Mouse (Mus musculus): ENCODE data around the gene Xntrpc. TPM values are rescaled to one million over a fixed set of nuclear protein-coding genes. Genes with fewer than 3 reads are reported as not detected.
"Not testable (repeated sequence)": the region's sequence is repeated elsewhere in the genome, so short reads cannot be mapped to it uniquely, and the experiment has no call there.

Xntrpc gene
- total RNA-seq, 1 experiment, result 0.76 TPM

DNA sequence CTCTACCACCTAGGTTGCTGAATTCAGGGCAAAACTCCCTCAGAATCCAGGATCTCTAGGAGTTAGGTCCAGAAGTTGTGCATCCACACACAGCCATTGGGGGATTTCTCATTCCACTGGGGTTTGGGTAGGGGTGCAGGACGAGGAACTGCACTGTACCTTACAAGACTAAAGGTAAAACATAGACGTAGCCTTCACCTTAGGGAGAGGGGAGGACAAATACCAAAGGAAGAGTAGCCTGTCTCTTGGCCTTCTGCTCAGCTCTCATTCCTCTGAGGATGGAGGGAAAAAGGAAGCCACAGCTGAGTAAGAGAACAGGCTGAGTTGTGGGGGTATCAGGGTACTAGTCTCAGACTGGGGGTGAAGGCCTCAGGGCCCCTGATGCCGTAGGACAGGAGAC, 46.9 kb upstream of the Xntrpc start, which contains the start of gene Il18bp:
Gene Il18bp, minus strand, starts transcription at position 101 of the 400 bp plus-strand sequence.
- TF ChIP-seq HCFC1 (IDR thresholded peaks at IDR 0.05; ENCODE audit: borderline replicate concordance, insufficient read depth, low read length) (no peak), CHD2 (IDR thresholded peaks at IDR 0.05; ENCODE audit: low read depth, low read length) (no peak), ZC3H11A (IDR thresholded peaks at IDR 0.05; ENCODE audit: borderline replicate concordance, low read depth, low read length) (no peak), MAFK (IDR thresholded peaks at IDR 0.05; ENCODE audit: insufficient read depth, low read depth, low read length) (no peak), ZNF384 (IDR thresholded peaks at IDR 0.05; ENCODE audit: low read depth, low read length) (no peak)
- H3K9me3 ChIP-seq (ENCODE audit: control insufficient read depth, insufficient read depth, low read depth, low read length), result no peaks in the 10 kb centered on the region
- H3K4me1 ChIP-seq (ENCODE audit: control insufficient read depth in 2 of 2, insufficient read depth in 2 of 2, low read length in 2 of 2, poor library complexity in 1 of 2), result peaks cover 5 to 9% of the 10 kb centered on the region in 2 experiments; a peak in 3 of 4 replicates
- H3K9ac ChIP-seq (ENCODE audit: insufficient read depth, low read depth, low read length, poor library complexity, severe bottlenecking), result no peak within 1 kb of the TSS
- no peak within 1 kb of the TSS for H3K4me3 ChIP-seq (ENCODE audit: insufficient read depth in 1 of 2, low read depth in 1 of 2, low read length in 2 of 2, poor library complexity in 1 of 2, severe bottlenecking in 1 of 2)
- peaks cover 54% of the 10 kb centered on the region for H3K36me3 ChIP-seq (ENCODE audit: control insufficient read depth, insufficient read depth, low read length, poor library complexity, severe bottlenecking)
- DNase-seq (ENCODE audit: low read depth, low spot score), result no peak
- no peak within 1 kb of the TSS for H3K27ac ChIP-seq (ENCODE audit: insufficient read depth, low read depth, low read length, poor library complexity, severe bottlenecking)
- in situ Hi-C loops (cut with MboI; ENCODE audit: low sequenced_read_pairs in 2 of 2, unreplicated experiment in 2 of 2), result no loop called here

GRCm38 (mm10) chr7:102019362-102019761, 46.2 kb upstream of the Xntrpc start:
- Histone ChIP-seq H3K9ac (ENCODE audit: insufficient read depth, low read depth, low read length, poor library complexity, severe bottlenecking) (no peak overlapping the region), H3K9me3 (ENCODE audit: control insufficient read depth, insufficient read depth, low read depth, low read length) (no peaks in the 10 kb centered on the region), H3K4me3 (ENCODE audit: insufficient read depth in 1 of 2, low read depth in 1 of 2, low read length in 2 of 2, poor library complexity in 1 of 2, severe bottlenecking in 1 of 2) (no peak overlapping the region), H3K36me3 (ENCODE audit: control insufficient read depth, insufficient read depth, low read length, poor library complexity, severe bottlenecking) (peaks cover 50% of the 10 kb centered on the region), H3K4me1 (ENCODE audit: control insufficient read depth in 2 of 2, insufficient read depth in 2 of 2, low read length in 2 of 2, poor library complexity in 1 of 2) (peaks cover 5 to 9% of the 10 kb centered on the region in 2 experiments; a peak in 3 of 4 replicates), H3K27ac (ENCODE audit: insufficient read depth, low read depth, low read length, poor library complexity, severe bottlenecking) (no peak overlapping the region)
- TF ChIP-seq ZC3H11A (IDR thresholded peaks at IDR 0.05; ENCODE audit: borderline replicate concordance, low read depth, low read length), result no peak
- no peak for TF ChIP-seq MAFK (IDR thresholded peaks at IDR 0.05; ENCODE audit: insufficient read depth, low read depth, low read length)
- TF ChIP-seq CHD2 (IDR thresholded peaks at IDR 0.05; ENCODE audit: low read depth, low read length), result no peak
- no peak for TF ChIP-seq ZNF384 (IDR thresholded peaks at IDR 0.05; ENCODE audit: low read depth, low read length)
- TF ChIP-seq HCFC1 (IDR thresholded peaks at IDR 0.05; ENCODE audit: borderline replicate concordance, insufficient read depth, low read length), result no peak
- in situ Hi-C loops (cut with MboI; ENCODE audit: low sequenced_read_pairs in 2 of 2, unreplicated experiment in 2 of 2), result no loop called here
- DNase-seq (ENCODE audit: low read depth, low spot score), result no peak

DNA sequence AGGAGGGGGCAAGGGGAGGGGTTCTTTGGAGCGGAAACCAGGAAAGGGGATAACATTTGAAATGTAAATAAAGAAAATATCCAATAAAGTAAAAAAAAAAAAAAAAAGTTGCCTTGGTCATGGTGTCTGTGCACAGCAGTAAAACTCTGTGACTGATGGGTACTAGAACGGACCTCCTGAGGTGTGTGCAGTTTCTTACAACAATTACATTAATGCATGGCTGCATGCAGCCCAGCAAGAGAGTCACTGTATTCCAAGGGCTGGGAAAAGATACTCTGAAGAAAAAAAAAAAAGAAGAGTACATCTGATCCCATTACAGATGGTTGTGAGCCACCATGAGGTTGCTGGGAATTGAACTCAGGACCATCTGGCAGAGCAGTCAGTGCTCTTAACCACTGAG, 44.6 kb upstream of the Xntrpc start:
- H3K4me3 ChIP-seq (ENCODE audit: insufficient read depth in 1 of 2, low read depth in 1 of 2, low read length in 2 of 2, poor library complexity in 1 of 2, severe bottlenecking in 1 of 2); DNase-seq (ENCODE audit: low read depth, low spot score); H3K9me3 ChIP-seq (ENCODE audit: control insufficient read depth, insufficient read depth, low read depth, low read length); in situ Hi-C loops (cut with MboI; ENCODE audit: low sequenced_read_pairs in 2 of 2, unreplicated experiment in 2 of 2); H3K27ac ChIP-seq (ENCODE audit: insufficient read depth, low read depth, low read length, poor library complexity, severe bottlenecking); H3K9ac ChIP-seq (ENCODE audit: insufficient read depth, low read depth, low read length, poor library complexity, severe bottlenecking); H3K4me1 ChIP-seq (ENCODE audit: control insufficient read depth in 2 of 2, insufficient read depth in 2 of 2, low read length in 2 of 2, poor library complexity in 1 of 2): not testable (repeated sequence)
- H3K36me3 ChIP-seq (ENCODE audit: control insufficient read depth, insufficient read depth, low read length, poor library complexity, severe bottlenecking), result peaks cover 39% of the 10 kb centered on the region

DNA sequence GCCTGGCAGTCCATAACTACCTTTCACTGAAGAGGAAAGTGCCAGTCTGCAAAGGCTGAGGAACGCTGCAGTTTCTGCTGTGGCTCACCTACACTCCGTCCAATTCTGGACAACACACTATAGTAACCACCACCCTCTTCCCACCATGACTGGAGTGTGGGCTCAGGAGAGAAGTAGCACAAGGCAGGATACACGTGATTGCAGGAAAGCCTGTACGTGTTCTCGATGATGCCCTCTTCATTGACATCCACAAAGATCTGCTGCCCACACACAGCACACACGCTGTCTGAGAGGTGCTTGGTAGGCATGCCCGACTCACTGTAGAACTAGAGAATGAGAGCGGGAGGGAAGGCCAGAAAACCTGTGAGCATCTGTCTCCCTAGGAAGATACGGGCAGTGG, 41.7 kb upstream of the Xntrpc start:
- H3K36me3 ChIP-seq (ENCODE audit: control insufficient read depth, insufficient read depth, low read length, poor library complexity, severe bottlenecking), result peaks cover 23% of the 10 kb centered on the region
- TF ChIP-seq HCFC1 (IDR thresholded peaks at IDR 0.05; ENCODE audit: borderline replicate concordance, insufficient read depth, low read length) (no peak), CHD2 (IDR thresholded peaks at IDR 0.05; ENCODE audit: low read depth, low read length) (no peak), ZNF384 (IDR thresholded peaks at IDR 0.05; ENCODE audit: low read depth, low read length) (no peak), MAFK (IDR thresholded peaks at IDR 0.05; ENCODE audit: insufficient read depth, low read depth, low read length) (no peak), ZC3H11A (IDR thresholded peaks at IDR 0.05; ENCODE audit: borderline replicate concordance, low read depth, low read length) (no peak)
- in situ Hi-C loops (cut with MboI; ENCODE audit: low sequenced_read_pairs in 2 of 2, unreplicated experiment in 2 of 2), result no loop called here

More for the DNA sequence above, 41.7 kb upstream of the Xntrpc start:
- peaks cover 5 to 9% of the 10 kb centered on the region in 2 experiments; a peak in 3 of 4 replicates for H3K4me1 ChIP-seq (ENCODE audit: control insufficient read depth in 2 of 2, insufficient read depth in 2 of 2, low read length in 2 of 2, poor library complexity in 1 of 2)
- no peak overlapping the region for H3K9ac ChIP-seq (ENCODE audit: insufficient read depth, low read depth, low read length, poor library complexity, severe bottlenecking)
- no peak for DNase-seq (ENCODE audit: low read depth, low spot score)
- H3K4me3 ChIP-seq (ENCODE audit: insufficient read depth in 1 of 2, low read depth in 1 of 2, low read length in 2 of 2, poor library complexity in 1 of 2, severe bottlenecking in 1 of 2), result no peak overlapping the region
- H3K27ac ChIP-seq (ENCODE audit: insufficient read depth, low read depth, low read length, poor library complexity, severe bottlenecking), result no peak overlapping the region
- H3K9me3 ChIP-seq (ENCODE audit: control insufficient read depth, insufficient read depth, low read depth, low read length), result no peaks in the 10 kb centered on the region

Data from ES-E14 (cell line).